Mouse (Mus musculus) liver (tissue): ENCODE measurements at regions not wholly inside any gene's neighbourhood (a gene's known extent, or its start where the extent isn't known, plus 50 kb on each side); places are given as distances from the start of the nearest gene placed in this dataset.

Experiments used
- DNase-seq: peaks from one replicate; pipeline ENCODE4 v3.0.0-alpha.2; 2020; ENCODE audit warnings: mixed read lengths

GRCm38 (mm10) chr1:125149817-125150216 lies 285.7 kb downstream of the Actr3 start:
- no peak for DNase-seq

GRCm38 (mm10) chr1:125123861-125124260 lies 311.7 kb downstream of the Actr3 start:
- no peak for DNase-seq

- no peak for DNase-seq
Measured at GRCm38 (mm10) chr1:125100596-125100995, 334.9 kb downstream of the Actr3 start.

GRCm38 (mm10) chr1:125084906-125085305 lies 350.6 kb downstream of the Actr3 start:
- DNase-seq: no peak

GRCm38 (mm10) chr1:125039572-125040326 lies 395.8 kb downstream of the Actr3 start:
- no peak for DNase-seq

- DNase-seq: no peak
Measured at GRCm38 (mm10) chr1:125013301-125013700, 422.2 kb downstream of the Actr3 start.

- no peak for DNase-seq
Measured at GRCm38 (mm10) chr1:125011893-125012292, 423.6 kb downstream of the Actr3 start.

- DNase-seq: no peak
Measured at GRCm38 (mm10) chr1:124997577-124997976, 437.9 kb downstream of the Actr3 start.

- no peak for DNase-seq
Measured at GRCm38 (mm10) chr1:124950849-124951248, 484.7 kb downstream of the Actr3 start.

GRCm38 (mm10) chr1:124904373-124904772 lies 531.2 kb downstream of the Actr3 start:
- no peak for DNase-seq

GRCm38 (mm10) chr1:124871148-124871547 lies 564.4 kb downstream of the Actr3 start:
- no peak for DNase-seq

GRCm38 (mm10) chr1:124866248-124866647 lies 569.3 kb downstream of the Actr3 start:
- no peak for DNase-seq

- DNase-seq: peak; percentile 23
Measured at GRCm38 (mm10) chr1:124845681-124846080, 589.8 kb downstream of the Actr3 start.

GRCm38 (mm10) chr1:124825717-124826116 lies 609.8 kb downstream of the Actr3 start:
- no peak for DNase-seq

GRCm38 (mm10) chr1:124793026-124793425 lies 642.5 kb downstream of the Actr3 start:
- DNase-seq: no peak

- DNase-seq: no peak
Measured at GRCm38 (mm10) chr1:124790646-124791045, 644.9 kb downstream of the Actr3 start.

- no peak for DNase-seq
Measured at GRCm38 (mm10) chr1:124790130-124790529, 645.4 kb downstream of the Actr3 start.

GRCm38 (mm10) chr1:124783066-124783465 lies 652.5 kb downstream of the Actr3 start:
- no peak for DNase-seq

- no peak for DNase-seq
Measured at GRCm38 (mm10) chr1:124777685-124778084, 657.8 kb downstream of the Actr3 start.

GRCm38 (mm10) chr1:124756721-124757120 lies 678.8 kb downstream of the Actr3 start:
- DNase-seq: no peak

GRCm38 (mm10) chr1:124739777-124740176 lies 694.4 kb upstream of the Dpp10 start:
- DNase-seq: no peak

- no peak for DNase-seq
Measured at GRCm38 (mm10) chr1:124730364-124730763, 685.0 kb upstream of the Dpp10 start.

GRCm38 (mm10) chr1:124718065-124718464 lies 672.7 kb upstream of the Dpp10 start:
- DNase-seq: peak; percentile 32

- no peak for DNase-seq
Measured at GRCm38 (mm10) chr1:124706246-124706645, 660.9 kb upstream of the Dpp10 start.

GRCm38 (mm10) chr1:124674420-124674819 lies 629.1 kb upstream of the Dpp10 start:
- DNase-seq: no peak
